Mouse (Mus musculus) right cerebral cortex, adult 2 months (tissue): ENCODE measurements around the gene Hook2.

Experiments used
- DNase-seq, 2 experiments: peaks; one replicate each; pipeline ENCODE4 v3.0.0; 2021 to 2022; ENCODE audit warnings: low spot score in 2 of 2

Hook2 gene

GRCm38 (mm10) chr8:84987388-84987787 lies 3.0 kb upstream of the Hook2 start:
- no peak for DNase-seq

GRCm38 (mm10) chr8:84987903-84988302 lies 2.5 kb upstream of the Hook2 start:
- no peak for DNase-seq

GRCm38 (mm10) chr8:84989311-84989731 lies 1.1 kb upstream of the Hook2 start:
- DNase-seq, result no peak

- DNase-seq, result peak; percentile 91 to 92
Observed at GRCm38 (mm10) chr8:84989810-84990209, 593 bp upstream of the Hook2 start.

GRCm38 (mm10) chr8:84990836-84991235 lies 433 bp downstream of the Hook2 start:
- DNase-seq, result no peak

- no peak for DNase-seq
Observed at GRCm38 (mm10) chr8:84994375-84994774, 4.0 kb downstream of the Hook2 start.

- DNase-seq, result no peak
Observed at GRCm38 (mm10) chr8:84995680-84996079, 5.3 kb downstream of the Hook2 start.

GRCm38 (mm10) chr8:84996978-84997377 lies 6.6 kb downstream of the Hook2 start:
- DNase-seq, result no peak

- peak; percentile 94 to 96 for DNase-seq
Observed at GRCm38 (mm10) chr8:84997649-84998295, 7.4 kb downstream of the Hook2 start.

GRCm38 (mm10) chr8:85007686-85008085 lies 17.3 kb downstream of the Hook2 start:
- DNase-seq, result no peak

- DNase-seq, result no peak
Observed at GRCm38 (mm10) chr8:85011242-85011641, 20.8 kb downstream of the Hook2 start.

GRCm38 (mm10) chr8:85013230-85013840 lies 22.9 kb downstream of the Hook2 start:
- peak; percentile 83 to 85 for DNase-seq

- DNase-seq, result no peak
Observed at GRCm38 (mm10) chr8:85014431-85014830, 24.0 kb downstream of the Hook2 start, which contains the start of gene Best2. TSS of gene Best2 (minus strand) at chr8:85014531.

GRCm38 (mm10) chr8:85016724-85017123 lies 26.3 kb downstream of the Hook2 start:
- DNase-seq, result no peak

- DNase-seq, result no peak
Observed at GRCm38 (mm10) chr8:85017209-85017608, 26.8 kb downstream of the Hook2 start.

- no peak for DNase-seq
Observed at GRCm38 (mm10) chr8:85021514-85022055, 31.2 kb downstream of the Hook2 start.

- no peak for DNase-seq
Observed at GRCm38 (mm10) chr8:85023846-85024245, 33.4 kb downstream of the Hook2 start.

- peak; percentile 81 to 85 for DNase-seq
Observed at GRCm38 (mm10) chr8:85025098-85025932, 34.9 kb downstream of the Hook2 start, which contains the start of gene Asna1. TSS of gene Asna1 (minus strand) at chr8:85025281.

GRCm38 (mm10) chr8:85026670-85027515 lies 36.5 kb downstream of the Hook2 start, which contains the start of gene Trir:
TSS of gene Trir (plus strand) at chr8:85026823.
- peak; percentile 95 to 96 for DNase-seq

- no peak for DNase-seq
Observed at GRCm38 (mm10) chr8:85027516-85027855, 37.1 kb downstream of the Hook2 start.

GRCm38 (mm10) chr8:85027922-85028321 lies 37.5 kb downstream of the Hook2 start:
- DNase-seq, result no peak
